Mouse (Mus musculus) midbrain, embryonic 16.5 days (tissue): ENCODE measurements at regions not wholly inside any gene's neighbourhood (a gene's known extent, or its start where the extent isn't known, plus 50 kb on each side); places are given as distances from the start of the nearest gene placed in this dataset.
A peak's percentile ranks its signal among the peaks of the same experiment; 100 is the strongest.

Experiments used
- ATAC-seq: fragments of 200-750 bp; cut with Nextera tagmentation; 2 replicates; pipeline ENCODE4 v1.8.0; 2017; ENCODE audit warnings: moderate TSS enrichment
- H3K27ac ChIP-seq: fragments of 300-500 bp; sonication (generic); 2 replicates; pipeline ENCODE4 v1.5.1; 2014; ENCODE audit warnings: mild to moderate bottlenecking, low read length, mixed read lengths
- H3K27me3 ChIP-seq: fragments of 300-500 bp; sonication (generic); 2 replicates; pipeline ENCODE4 v1.6.1; 2014; ENCODE audit warnings: low read depth, low read length, mixed read lengths; ENCODE audit not compliant: control insufficient read depth, insufficient read depth
- H3K36me3 ChIP-seq: fragments of 300-500 bp; sonication (generic); 2 replicates; pipeline ENCODE4 v1.6.1; 2014; ENCODE audit warnings: mild to moderate bottlenecking, low read length, moderate library complexity, mixed read lengths; ENCODE audit not compliant: control insufficient read depth, insufficient read depth
- H3K4me1 ChIP-seq: fragments of 300-500 bp; sonication (generic); 2 replicates; pipeline ENCODE4 v1.6.1; 2014; ENCODE audit warnings: mild to moderate bottlenecking, low read length, mixed read lengths; ENCODE audit not compliant: control insufficient read depth, insufficient read depth
- H3K4me2 ChIP-seq: fragments of 300-500 bp; sonication (generic); 2 replicates; pipeline ENCODE4 v1.6.1; 2014; ENCODE audit warnings: mild to moderate bottlenecking, low read length, mixed read lengths
- H3K4me3 ChIP-seq: fragments of 300-500 bp; sonication (generic); 2 replicates; pipeline ENCODE4 v1.5.1; 2014; ENCODE audit warnings: low read depth, mild to moderate bottlenecking, low read length, moderate library complexity, mixed read lengths
- H3K9ac ChIP-seq: fragments of 300-500 bp; sonication (generic); 2 replicates; pipeline ENCODE4 v1.6.1; 2014; ENCODE audit warnings: low read depth, low read length, mixed read lengths
- H3K9me3 ChIP-seq: fragments of 300-500 bp; sonication (generic); replicated peaks from 2 replicates; pipeline ENCODE4 v1.6.1; 2014; ENCODE audit warnings: mild to moderate bottlenecking, low read length, mixed read lengths; ENCODE audit not compliant: control insufficient read depth, poor library complexity, severe bottlenecking
- WGBS: fragments of 180-500 bp; shearing (Covaris S2); extraction: QIAGEN DNeasy Blood & Tissue Kit; methylation state at CpG from one replicate; pipeline ENCODE4 v1.1.7; 2014; 5-methylcytosine and 5-hydroxymethylcytosine counted together

DNA sequence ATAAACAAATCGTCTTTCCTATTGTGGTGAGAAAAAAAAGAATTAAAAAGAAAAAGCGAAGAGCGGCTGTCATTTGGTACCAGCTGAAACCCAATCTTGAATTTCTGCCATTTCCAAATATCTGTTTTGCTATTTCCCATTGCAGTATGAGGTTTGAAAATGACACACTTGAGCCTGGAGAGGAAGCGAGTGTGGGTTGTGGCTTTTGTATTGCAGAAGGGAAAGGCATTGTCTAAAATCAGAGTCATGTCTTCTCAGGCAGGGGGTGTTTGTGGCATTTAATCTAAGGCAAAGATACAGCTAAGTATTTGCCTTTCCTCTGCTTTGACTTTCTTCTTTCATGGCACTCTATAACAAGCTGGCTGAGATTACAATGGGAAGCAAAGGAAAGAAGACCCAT is 518.1 kb upstream of the Slit2 start:
- 95% methylated on average over 4 of the region's 4 CpGs for WGBS
- no peak for ATAC-seq
- H3K9ac ChIP-seq: no peak overlapping the region
- H3K4me2 ChIP-seq: no peak overlapping the region
- no peaks in the 10 kb centered on the region for H3K4me1 ChIP-seq
- no peaks in the 10 kb centered on the region for H3K36me3 ChIP-seq
- no peak overlapping the region for H3K27ac ChIP-seq
- H3K9me3 ChIP-seq: no peaks in the 10 kb centered on the region
- H3K4me3 ChIP-seq: no peak overlapping the region
- H3K27me3 ChIP-seq: no peaks in the 10 kb centered on the region

DNA sequence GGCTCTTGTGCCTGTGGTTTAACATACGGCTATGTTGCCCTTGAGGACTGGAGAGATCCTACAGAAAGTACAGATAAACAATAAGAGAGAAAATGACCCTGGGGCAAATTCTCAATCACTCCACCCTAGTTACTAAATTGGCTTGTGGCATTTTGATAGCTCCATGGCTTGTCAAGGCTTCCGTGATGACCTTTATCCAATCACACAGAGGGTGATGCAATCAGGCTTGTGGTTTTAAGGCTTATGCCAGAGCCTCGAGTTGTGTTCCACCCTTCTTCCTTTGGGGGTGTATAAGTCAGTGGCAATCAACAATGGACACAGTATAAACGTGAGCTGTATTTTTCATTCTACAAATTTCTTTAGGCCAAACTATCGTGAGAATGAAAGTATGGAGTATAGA is 513.5 kb upstream of the Slit2 start:
- H3K27ac ChIP-seq: no peak overlapping the region
- no peaks in the 10 kb centered on the region for H3K36me3 ChIP-seq
- H3K4me2 ChIP-seq: no peak overlapping the region
- no peaks in the 10 kb centered on the region for H3K9me3 ChIP-seq
- no peak overlapping the region for H3K9ac ChIP-seq
- WGBS: 71% methylated on average over 5 of the region's 5 CpGs
- no peak overlapping the region for H3K4me3 ChIP-seq
- H3K4me1 ChIP-seq: no peaks in the 10 kb centered on the region
- ATAC-seq: no peak
- H3K27me3 ChIP-seq: no peaks in the 10 kb centered on the region

DNA sequence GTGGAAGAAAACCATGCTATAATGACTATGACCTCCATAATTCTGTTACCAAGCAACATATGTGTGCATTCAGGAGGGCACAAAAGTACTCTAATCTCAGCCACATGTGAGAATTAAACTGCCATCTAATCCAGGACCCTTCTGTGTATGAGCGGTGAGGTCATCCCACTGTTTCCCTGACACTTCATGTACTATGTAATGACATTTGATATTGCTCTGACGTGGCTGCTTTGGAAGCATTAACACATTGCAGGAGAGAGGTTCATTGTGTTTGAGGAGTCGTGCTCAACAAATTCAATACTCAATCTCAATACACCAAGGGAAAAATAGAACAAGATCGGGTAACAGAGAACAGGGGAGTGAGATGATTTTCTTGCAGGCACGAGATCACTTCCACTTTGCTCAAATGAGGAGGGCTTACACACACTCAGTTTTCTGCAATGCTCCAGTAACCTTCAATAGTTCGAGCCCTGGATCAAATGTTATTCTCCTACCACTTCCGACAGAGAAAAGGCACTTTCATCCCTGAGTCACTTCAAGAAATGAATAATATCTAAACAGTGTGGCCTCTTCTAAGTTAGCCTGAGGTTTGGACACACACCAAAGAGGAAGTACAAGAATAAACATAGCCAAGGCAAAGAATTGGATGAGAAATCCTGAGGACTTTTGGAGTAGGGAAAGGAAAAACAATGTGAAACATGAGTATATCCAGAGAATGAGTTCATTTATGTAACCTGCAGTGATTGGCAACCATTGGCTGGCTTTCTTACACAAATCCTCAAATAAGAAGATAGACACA is 510.7 kb upstream of the Slit2 start:
- 49% methylated on average over 7 of the region's 7 CpGs for WGBS
- H3K27ac ChIP-seq: no peak overlapping the region
- no peaks in the 10 kb centered on the region for H3K9me3 ChIP-seq
- no peak overlapping the region for H3K4me2 ChIP-seq
- H3K9ac ChIP-seq: no peak overlapping the region
- no peak overlapping the region for H3K4me3 ChIP-seq
- H3K36me3 ChIP-seq: no peaks in the 10 kb centered on the region
- no peak for ATAC-seq
- H3K4me1 ChIP-seq: no peaks in the 10 kb centered on the region
- no peaks in the 10 kb centered on the region for H3K27me3 ChIP-seq

DNA sequence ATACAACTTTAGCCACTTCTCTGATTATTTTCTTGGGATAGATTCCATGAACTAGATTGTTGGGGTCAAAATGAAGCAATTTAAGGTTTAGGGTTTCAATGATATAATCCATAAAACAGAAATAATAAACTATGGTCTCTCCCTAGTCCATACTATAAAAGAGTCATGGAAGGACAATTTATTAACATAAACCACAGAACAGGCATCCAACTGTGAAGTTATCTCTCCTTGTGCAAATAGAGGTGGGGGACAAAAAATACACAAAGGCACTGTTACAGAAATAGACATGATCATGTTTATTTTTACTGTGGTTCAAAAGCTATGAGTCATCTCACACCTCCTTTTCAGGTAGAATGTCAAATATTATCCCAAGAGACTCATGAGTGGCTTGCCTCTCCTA is 503.0 kb upstream of the Slit2 start:
- no peaks in the 10 kb centered on the region for H3K27me3 ChIP-seq
- H3K4me3 ChIP-seq: no peak overlapping the region
- H3K4me1 ChIP-seq: no peaks in the 10 kb centered on the region
- no peak overlapping the region for H3K9ac ChIP-seq
- H3K9me3 ChIP-seq: no peaks in the 10 kb centered on the region
- no peak overlapping the region for H3K4me2 ChIP-seq
- no peaks in the 10 kb centered on the region for H3K36me3 ChIP-seq
- no peak for ATAC-seq
- no peak overlapping the region for H3K27ac ChIP-seq

DNA sequence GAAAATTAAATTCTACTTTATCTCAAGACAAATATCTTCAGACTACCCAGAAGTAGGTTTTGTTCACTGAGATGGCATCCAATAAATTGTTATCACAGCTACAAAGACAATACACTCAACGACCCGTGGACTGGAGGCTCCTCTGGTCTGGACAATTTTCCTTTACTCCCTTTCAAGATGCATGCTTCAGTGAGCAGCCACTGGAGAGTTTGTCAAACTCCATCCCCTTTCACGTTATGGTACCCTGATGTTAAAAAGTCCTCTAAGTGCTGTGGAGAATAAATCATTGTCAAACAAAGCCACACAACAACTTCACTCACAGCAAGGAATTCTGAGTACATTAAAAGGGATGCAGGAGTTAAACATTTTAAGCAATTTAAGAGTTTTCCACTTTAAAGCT is 486.7 kb upstream of the Slit2 start:
- ATAC-seq: no peak
- Histone ChIP-seq H3K36me3 (no peaks in the 10 kb centered on the region), H3K27ac (no peak overlapping the region), H3K4me1 (no peaks in the 10 kb centered on the region), H3K9ac (no peak overlapping the region), H3K27me3 (no peaks in the 10 kb centered on the region), H3K9me3 (no peaks in the 10 kb centered on the region), H3K4me2 (no peak overlapping the region), H3K4me3 (no peak overlapping the region)
- WGBS: 12% methylated on average over 3 of the region's 3 CpGs

DNA sequence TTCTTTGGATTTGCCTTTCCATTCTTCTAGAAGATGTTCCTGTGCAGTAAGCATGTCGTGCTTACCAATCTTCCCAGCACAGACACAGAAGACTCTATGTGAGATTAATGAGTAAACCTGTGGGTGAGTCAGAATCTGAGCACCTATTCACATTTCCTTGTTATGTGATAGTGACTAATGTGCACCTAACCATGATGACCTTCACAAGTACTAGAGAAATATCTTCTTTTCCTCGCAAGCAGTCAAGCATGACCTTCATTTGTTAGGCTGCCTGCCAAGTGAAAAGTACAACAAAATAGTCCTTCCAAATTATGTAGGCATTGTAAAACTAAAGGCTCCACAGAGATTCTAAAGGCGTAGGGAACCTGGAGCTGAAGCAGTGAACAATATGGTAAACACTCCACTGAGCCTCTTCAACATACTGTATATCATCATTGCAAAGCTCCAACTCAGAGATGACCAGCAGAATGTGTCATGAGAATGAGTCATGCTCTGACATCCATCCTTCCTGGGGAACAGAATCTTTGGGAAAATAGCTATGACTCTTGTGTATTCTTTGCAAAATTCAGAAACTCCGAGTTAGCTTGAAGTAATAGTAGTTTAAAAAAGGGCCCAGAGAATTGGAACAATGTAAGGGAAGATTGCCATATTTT is 480.0 kb upstream of the Slit2 start:
- Histone ChIP-seq H3K27me3 (no peaks in the 10 kb centered on the region), H3K9ac (no peak overlapping the region), H3K4me2 (no peak overlapping the region), H3K27ac (no peak overlapping the region), H3K4me3 (no peak overlapping the region), H3K9me3 (no peaks in the 10 kb centered on the region), H3K4me1 (no peaks in the 10 kb centered on the region), H3K36me3 (no peaks in the 10 kb centered on the region)
- no peak for ATAC-seq
- 79% methylated on average over 4 of the region's 4 CpGs for WGBS

DNA sequence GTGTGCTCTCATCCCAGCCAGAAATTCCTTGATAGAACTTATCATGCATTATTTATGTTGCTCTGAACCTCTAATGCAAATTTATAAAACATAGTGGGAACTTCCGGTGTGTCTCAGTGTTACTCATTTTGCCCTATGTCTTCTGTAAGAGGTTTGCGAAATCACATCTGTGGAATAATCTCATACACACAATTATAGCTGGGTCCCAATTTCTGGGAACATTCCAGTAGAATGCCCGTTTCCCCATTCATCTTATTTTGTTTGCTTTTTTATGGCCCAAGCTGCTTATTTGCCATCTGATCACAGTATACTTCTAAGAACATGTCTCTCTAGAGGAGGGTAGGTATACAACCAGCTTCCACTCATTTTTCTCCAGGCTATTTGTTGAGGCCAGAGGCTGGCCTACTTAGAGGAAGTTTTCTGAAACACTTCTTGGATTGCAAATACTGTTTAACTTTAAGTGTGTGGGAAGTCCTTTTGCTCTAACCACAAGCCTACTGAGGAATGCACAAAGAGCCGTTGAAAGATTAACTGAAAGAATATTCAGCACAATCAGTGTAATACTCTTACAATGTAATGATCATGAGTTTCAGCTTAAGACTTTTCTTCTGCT is 474.1 kb upstream of the Slit2 start:
- ATAC-seq: no peak
- no peak overlapping the region for H3K4me3 ChIP-seq
- no peaks in the 10 kb centered on the region for H3K4me1 ChIP-seq
- no peaks in the 10 kb centered on the region for H3K9me3 ChIP-seq
- no peaks in the 10 kb centered on the region for H3K36me3 ChIP-seq
- WGBS: 82% methylated on average over 4 of the region's 4 CpGs
- H3K27ac ChIP-seq: no peak overlapping the region
- no peak overlapping the region for H3K4me2 ChIP-seq
- H3K27me3 ChIP-seq: no peaks in the 10 kb centered on the region
- H3K9ac ChIP-seq: no peak overlapping the region

DNA sequence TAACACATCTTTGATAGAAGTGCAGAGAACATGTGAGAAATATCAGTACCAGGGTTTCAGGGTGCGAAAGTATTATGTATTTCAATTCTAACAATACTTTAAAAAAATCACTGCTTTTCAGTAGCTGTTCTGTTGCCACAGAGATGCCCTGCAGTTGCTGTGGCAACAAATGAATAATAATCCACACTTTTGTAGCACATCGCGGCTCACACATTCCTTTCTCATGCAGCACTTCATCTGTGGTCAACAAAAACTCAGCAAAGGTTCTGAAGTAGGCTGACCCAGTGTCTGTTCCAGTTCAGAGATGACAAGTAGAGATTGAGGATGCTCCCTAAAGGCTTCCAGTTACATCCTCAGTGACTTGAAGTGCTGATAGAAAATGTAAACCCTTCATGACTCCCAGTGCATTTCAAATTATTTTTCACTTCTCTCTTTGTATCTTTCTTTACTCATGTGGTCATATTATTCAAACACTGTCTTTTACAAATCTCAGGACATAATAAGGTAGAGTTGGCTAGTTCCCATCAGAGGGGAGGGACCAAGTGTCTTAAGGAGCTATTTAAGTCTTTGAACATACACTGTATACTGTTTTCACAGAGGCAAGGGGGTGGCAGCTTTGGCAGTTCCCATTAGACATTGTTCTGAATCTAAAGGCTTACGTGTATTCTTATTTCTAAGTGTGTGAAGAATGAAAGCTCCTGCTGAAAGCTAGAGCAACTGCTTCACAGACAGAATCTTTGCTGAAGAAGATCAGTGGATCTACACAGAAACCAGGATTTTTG is 460.6 kb upstream of the Slit2 start:
- Histone ChIP-seq H3K4me3 (no peak overlapping the region), H3K36me3 (no peaks in the 10 kb centered on the region), H3K27ac (no peak overlapping the region), H3K9me3 (no peaks in the 10 kb centered on the region), H3K27me3 (no peaks in the 10 kb centered on the region), H3K4me2 (0 out of 2 replicates have a peak overlapping the region, but pooled peaks have one; percentile 13), H3K9ac (no peak overlapping the region), H3K4me1 (peaks cover 10% of the 10 kb centered on the region)
- peak; percentile 76 for ATAC-seq
- WGBS: 13% methylated on average over 4 of the region's 4 CpGs
